Mouse (Mus musculus): ENCODE data around the gene Hes6. TPM values are rescaled to one million over a fixed set of nuclear protein-coding genes. Genes with fewer than 3 reads are reported as not detected.

Gene Hes6
- polyA plus RNA-seq, 1 experiment from 2014 or later = 127 TPM

DNA sequence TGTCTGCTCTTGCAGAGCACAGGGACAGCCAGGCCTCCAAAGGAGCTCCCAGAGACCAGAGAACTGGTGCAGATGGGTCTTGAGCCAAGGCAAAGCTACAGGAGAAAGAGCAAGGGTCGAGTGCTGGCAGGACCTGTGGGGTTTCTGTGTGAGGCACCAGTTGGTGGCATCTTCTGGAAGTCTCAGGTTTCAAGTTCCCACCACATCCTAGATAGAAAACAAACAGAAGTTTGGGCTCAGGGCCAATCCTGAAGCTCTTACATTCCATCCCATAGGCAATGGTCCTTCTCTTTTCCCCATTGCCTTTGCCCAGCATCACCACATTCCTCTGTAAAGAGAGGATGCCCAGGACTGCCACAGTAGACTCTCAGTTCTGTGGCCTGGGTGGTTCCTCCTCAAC lies 8.9 kb downstream of the Hes6 start:
- Histone ChIP-seq H3K4me2 (no peak overlapping the region), H3K36me3 (no peaks in the 10 kb centered on the region), H3K4me3 (replicated peaks) (no peak overlapping the region), H3K4me1 (replicated peaks) (no peaks in the 10 kb centered on the region), H3K27me3 (peaks cover 9% of the 10 kb centered on the region), H3K9me3 (no peaks in the 10 kb centered on the region), H3K27ac (no peak overlapping the region), H3K9ac (replicated peaks) (no peak overlapping the region)
- no peak for ATAC-seq (ENCODE audit: insufficient number of reproducible peaks, insufficient read depth, low FRiP score, low TSS enrichment, low read depth)
- WGBS = 26% methylated on average over 1 of the region's 1 CpGs

DNA sequence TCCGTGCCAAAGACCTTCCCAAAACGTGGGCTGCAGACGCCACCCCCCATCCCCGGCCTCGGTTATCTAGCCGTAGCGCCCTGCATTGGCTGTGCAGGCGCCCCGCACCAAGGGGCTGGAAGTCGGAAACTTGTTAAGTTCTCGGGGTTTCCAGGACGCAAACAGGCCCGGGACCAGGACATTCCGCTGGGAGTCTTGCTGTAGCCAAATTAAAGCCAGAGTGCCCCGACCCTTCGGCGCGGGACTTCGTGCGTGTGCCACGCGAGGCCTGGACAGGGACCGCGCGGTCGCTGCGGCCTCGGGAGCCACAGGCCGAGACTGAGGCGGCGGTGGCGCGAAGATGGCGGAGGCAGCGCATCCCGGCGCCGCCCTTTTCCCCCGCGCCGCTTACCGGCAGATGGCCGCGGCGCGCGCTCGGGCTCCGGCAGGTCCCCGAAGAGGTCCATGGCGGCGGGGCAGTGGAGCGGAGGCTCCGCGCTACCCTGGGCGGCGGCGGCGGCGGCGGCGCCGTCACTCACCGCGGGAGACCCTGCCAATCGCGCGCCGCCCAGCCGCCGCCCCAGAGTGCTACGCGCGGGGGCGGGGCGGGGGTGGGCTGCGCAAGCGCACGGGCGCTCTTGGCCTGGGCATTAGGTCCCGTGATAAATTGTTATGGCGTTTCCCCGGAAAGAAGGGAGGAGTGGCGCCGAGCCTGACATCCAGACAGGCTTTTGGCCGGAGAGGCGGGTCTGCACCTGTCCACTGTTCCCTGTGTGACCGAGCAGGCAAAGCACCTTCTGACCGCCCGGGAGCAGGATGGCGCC lies 15.4 kb downstream of the Hes6 start, which contains the start of gene Ilkap:
Gene Ilkap (minus strand): TSS at position 556 of the 803 bp plus-strand sequence.
- Histone ChIP-seq H3K4me2 (peak within 1 kb of the TSS; percentile 67), H3K9ac (replicated peaks) (peak within 1 kb of the TSS; percentile 96), H3K4me3 (replicated peaks) (peak within 1 kb of the TSS; percentile 91), H3K4me1 (replicated peaks) (peaks cover 12% of the 10 kb centered on the region), H3K36me3 (peaks cover 30% of the 10 kb centered on the region), H3K27ac (peak within 1 kb of the TSS; percentile 90), H3K9me3 (no peaks in the 10 kb centered on the region), H3K27me3 (no peaks in the 10 kb centered on the region)
- peak; percentile 96 for ATAC-seq (ENCODE audit: insufficient number of reproducible peaks, insufficient read depth, low FRiP score, low TSS enrichment, low read depth)
- under 1% methylated on average over 90 of the region's 91 CpGs for WGBS

DNA sequence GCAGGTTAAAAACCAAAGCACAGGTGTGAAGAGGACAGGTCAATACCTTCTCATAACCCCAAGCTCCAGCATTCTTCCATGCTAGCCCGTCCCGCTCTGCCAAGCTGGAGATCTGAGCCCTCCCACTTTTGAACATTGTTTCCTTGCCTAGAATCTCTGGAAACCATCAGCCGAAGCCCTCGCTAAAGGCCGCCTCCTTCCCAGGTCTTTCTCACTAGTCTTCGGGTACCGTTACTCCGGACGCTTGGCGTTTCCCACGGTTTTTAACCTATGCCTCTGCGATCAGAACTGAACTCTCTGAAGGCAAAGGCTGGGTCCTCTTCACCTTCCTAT lies 15.9 kb downstream of the Hes6 start:
- peak overlapping the region; percentile 90 for H3K27ac ChIP-seq
- H3K9ac ChIP-seq (replicated peaks) = peak overlapping the region; percentile 96
- H3K36me3 ChIP-seq = peaks cover 36% of the 10 kb centered on the region
- H3K27me3 ChIP-seq = no peaks in the 10 kb centered on the region
- WGBS = under 1% methylated on average over 12 of the region's 12 CpGs
- H3K4me2 ChIP-seq = peak overlapping the region; percentile 67
- peak overlapping the region; percentile 91 for H3K4me3 ChIP-seq (replicated peaks)
- H3K9me3 ChIP-seq = no peaks in the 10 kb centered on the region
- H3K4me1 ChIP-seq (replicated peaks) = peaks cover 12% of the 10 kb centered on the region
- ATAC-seq (ENCODE audit: insufficient number of reproducible peaks, insufficient read depth, low FRiP score, low TSS enrichment, low read depth) = no peak

DNA sequence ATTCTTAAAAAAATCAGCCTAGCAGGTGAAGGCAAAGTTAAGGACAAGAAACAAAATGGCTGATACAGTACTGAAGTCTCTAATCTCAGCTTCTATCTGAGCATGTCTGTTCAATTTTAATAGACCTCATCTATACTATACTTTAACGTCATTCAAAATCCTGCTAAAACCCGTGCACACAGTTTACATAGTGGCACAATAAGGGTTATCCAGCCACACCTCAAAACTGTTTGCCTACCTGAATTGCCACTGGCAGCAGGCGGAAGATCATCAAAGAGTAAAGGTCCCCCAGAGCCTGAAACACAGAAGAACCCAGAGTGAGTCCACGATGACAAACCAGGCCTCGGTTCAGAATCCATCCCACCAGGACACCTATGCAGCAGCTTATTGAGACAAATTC lies 23.5 kb downstream of the Hes6 start:
- Histone ChIP-seq H3K27me3 (no peaks in the 10 kb centered on the region), H3K36me3 (peaks cover 92% of the 10 kb centered on the region), H3K4me3 (replicated peaks) (no peak overlapping the region), H3K9me3 (no peaks in the 10 kb centered on the region), H3K9ac (replicated peaks) (no peak overlapping the region), H3K4me2 (no peak overlapping the region), H3K27ac (no peak overlapping the region), H3K4me1 (replicated peaks) (no peaks in the 10 kb centered on the region)
- ATAC-seq (ENCODE audit: insufficient number of reproducible peaks, insufficient read depth, low FRiP score, low TSS enrichment, low read depth) = no peak
- 97% methylated on average over 5 of the region's 5 CpGs for WGBS

DNA sequence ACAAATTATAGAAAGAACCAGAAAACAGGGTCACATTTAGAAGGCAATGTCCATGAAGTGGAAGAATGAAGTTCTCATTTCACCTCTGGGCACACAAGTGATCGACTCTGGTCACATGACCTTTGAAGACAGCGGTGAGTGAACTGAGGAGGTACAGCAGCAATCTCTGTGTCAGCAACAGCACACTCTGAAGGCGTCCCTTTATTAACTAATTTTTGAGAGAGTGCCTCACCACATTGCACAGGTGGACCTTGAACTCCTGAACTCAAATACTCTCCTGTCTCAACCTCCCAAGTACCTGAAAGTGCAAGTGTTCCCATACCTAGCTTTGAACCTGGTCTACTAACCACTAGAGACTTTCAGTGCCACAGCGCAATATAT lies 32.8 kb downstream of the Hes6 start:
- Histone ChIP-seq H3K27ac (no peak overlapping the region), H3K27me3 (no peaks in the 10 kb centered on the region), H3K4me3 (replicated peaks) (no peak overlapping the region), H3K9me3 (no peaks in the 10 kb centered on the region), H3K4me2 (no peak overlapping the region), H3K36me3 (peaks cover 94% of the 10 kb centered on the region), H3K4me1 (replicated peaks) (no peaks in the 10 kb centered on the region), H3K9ac (replicated peaks) (no peak overlapping the region)
- 89% methylated on average over 4 of the region's 4 CpGs for WGBS
- no peak for ATAC-seq (ENCODE audit: insufficient number of reproducible peaks, insufficient read depth, low FRiP score, low TSS enrichment, low read depth)

DNA sequence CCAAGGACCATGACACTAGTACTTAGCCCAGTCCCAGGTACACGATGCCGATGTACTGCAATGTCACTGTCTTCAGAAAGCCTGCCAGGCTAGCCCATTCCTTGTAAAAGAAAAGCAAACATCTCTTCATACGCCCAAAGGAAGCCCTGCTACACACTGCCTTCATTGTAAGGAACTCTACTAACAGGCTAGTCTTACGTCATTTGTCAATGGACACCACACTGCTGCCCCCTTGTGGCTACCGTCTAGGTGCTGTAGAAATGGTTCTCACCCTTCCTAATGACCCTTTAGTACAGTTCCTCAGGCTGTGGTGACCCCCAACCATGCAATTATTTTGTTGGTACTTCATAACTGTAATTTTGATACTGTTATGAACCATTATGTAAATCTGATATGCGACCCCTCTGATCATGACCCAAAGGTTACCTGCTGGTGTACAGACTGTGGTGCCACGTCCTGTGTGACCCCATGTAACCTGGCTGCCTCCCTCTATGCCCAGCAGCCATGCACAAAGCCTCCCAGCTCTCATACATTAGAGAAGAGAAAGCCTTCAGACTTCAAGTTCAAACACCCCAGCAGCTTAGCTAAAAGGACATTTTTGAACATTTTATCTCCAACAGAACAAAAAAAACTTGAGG lies 33.3 kb downstream of the Hes6 start:
- Histone ChIP-seq H3K9ac (replicated peaks) (no peak overlapping the region), H3K9me3 (no peaks in the 10 kb centered on the region), H3K4me3 (replicated peaks) (no peak overlapping the region), H3K27me3 (no peaks in the 10 kb centered on the region), H3K36me3 (peaks cover 96% of the 10 kb centered on the region), H3K27ac (no peak overlapping the region), H3K4me2 (no peak overlapping the region), H3K4me1 (replicated peaks) (no peaks in the 10 kb centered on the region)
- 69% methylated on average over 7 of the region's 7 CpGs for WGBS
- ATAC-seq (ENCODE audit: insufficient number of reproducible peaks, insufficient read depth, low FRiP score, low TSS enrichment, low read depth) = 0 out of 2 replicates have a peak, but pooled peaks have one; percentile 37

DNA sequence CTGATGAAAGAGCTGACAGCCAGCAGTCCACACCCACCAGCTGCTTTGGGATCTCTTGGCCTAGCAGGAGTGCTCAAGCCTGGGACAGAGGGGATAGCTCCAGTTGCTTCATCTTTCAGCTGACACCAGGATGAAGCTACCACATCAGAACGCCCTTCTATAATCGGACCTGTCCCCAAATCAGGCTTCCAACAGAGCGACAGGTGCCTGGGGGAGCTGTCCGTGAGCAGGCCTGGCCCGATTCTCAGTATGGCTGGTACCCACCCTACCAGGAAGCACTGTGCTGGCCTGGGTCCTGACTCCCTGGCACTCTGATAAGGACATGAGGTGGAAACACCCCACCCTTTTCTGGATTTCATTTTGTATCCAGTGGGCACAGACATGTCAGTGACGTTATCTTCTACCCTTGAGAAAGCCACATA lies 40.4 kb downstream of the Hes6 start:
- Histone ChIP-seq H3K36me3 (peaks cover 91% of the 10 kb centered on the region), H3K4me2 (no peak overlapping the region), H3K4me1 (replicated peaks) (no peaks in the 10 kb centered on the region), H3K27me3 (no peaks in the 10 kb centered on the region), H3K4me3 (replicated peaks) (no peak overlapping the region), H3K27ac (no peak overlapping the region), H3K9ac (replicated peaks) (no peak overlapping the region), H3K9me3 (no peaks in the 10 kb centered on the region)
- no peak for ATAC-seq (ENCODE audit: insufficient number of reproducible peaks, insufficient read depth, low FRiP score, low TSS enrichment, low read depth)
- 87% methylated on average over 6 of the region's 6 CpGs for WGBS

DNA sequence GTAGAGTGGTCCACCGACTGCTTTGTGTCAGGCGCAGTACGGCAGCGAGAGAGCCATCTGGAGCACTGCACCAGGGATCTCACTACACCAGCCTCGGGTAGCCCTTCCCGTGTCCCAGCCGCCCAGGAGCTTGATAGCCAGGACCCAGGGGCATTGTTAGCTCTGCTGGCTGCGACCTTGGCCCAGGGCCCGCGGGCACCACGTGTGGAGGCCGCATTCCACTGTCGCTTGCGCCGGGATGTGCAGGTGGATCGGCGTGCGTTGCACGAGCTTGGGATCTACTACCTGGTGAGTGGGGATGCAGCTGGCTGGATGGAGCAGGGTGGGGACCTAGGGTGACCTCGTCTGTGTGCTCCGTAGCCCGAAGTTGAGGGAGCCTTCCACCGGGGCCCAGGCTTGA lies 43.8 kb downstream of the Hes6 start:
- WGBS = 91% methylated on average over 23 of the region's 23 CpGs
- ATAC-seq (ENCODE audit: insufficient number of reproducible peaks, insufficient read depth, low FRiP score, low TSS enrichment, low read depth) = no peak
- no peak overlapping the region for H3K27ac ChIP-seq
- H3K36me3 ChIP-seq = peaks cover 58% of the 10 kb centered on the region
- no peak overlapping the region for H3K9ac ChIP-seq (replicated peaks)
- peaks cover 14% of the 10 kb centered on the region; the same call in 1 of the 2 replicates for H3K4me1 ChIP-seq (replicated peaks)
- H3K4me3 ChIP-seq (replicated peaks) = no peak overlapping the region
- H3K27me3 ChIP-seq = peaks cover 23% of the 10 kb centered on the region
- no peak overlapping the region for H3K4me2 ChIP-seq
- H3K9me3 ChIP-seq = no peaks in the 10 kb centered on the region

DNA sequence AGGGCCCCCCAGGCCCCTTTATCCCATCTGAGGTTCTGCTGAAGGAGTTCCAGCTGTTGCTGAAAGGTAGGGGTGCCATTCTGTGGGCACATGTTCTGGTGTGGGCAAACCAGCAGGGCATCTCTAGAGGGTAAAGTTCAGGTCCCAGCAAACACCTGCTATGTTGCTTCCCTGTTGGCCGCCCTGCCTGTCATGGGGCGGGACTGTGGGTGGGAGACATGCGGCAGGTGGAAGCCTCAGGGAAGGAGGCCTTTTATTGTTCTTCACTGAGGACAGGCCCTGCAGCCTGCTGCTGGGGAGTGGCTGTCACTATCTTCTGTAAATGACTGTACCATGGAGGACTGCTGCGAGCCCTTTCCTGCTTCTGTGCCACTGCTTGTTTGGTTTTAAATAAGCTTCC lies 44.4 kb downstream of the Hes6 start:
- H3K27ac ChIP-seq = no peak overlapping the region
- no peak overlapping the region for H3K4me3 ChIP-seq (replicated peaks)
- H3K27me3 ChIP-seq = peaks cover 23% of the 10 kb centered on the region
- no peak overlapping the region for H3K9ac ChIP-seq (replicated peaks)
- WGBS = 59% methylated on average over 4 of the region's 4 CpGs
- peaks cover 14% of the 10 kb centered on the region; the same call in 1 of the 2 replicates for H3K4me1 ChIP-seq (replicated peaks)
- peaks cover 51% of the 10 kb centered on the region for H3K36me3 ChIP-seq
- peaks cover 2% of the 10 kb centered on the region for H3K9me3 ChIP-seq
- no peak for ATAC-seq (ENCODE audit: insufficient number of reproducible peaks, insufficient read depth, low FRiP score, low TSS enrichment, low read depth)
- no peak overlapping the region for H3K4me2 ChIP-seq

DNA sequence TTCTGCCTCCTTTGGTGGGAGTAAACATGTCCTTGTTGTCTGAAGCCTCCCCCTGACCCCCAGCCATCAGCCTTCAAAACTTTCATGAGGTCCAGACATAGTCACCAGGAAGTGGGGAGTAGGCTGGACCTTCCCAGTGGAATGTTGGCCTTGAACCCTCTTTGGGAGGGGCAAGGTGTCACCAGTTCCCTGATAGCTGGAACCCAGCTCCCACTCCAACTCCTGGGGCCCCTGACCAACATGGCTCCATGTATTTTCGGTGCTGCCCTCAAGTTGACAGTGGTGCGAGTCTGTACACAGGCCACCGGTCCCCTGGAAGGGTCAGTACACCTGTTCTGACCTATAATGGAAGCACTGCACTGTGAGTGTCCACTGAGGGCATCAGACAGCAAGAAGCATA lies 46.5 kb downstream of the Hes6 start:
- peaks cover 14% of the 10 kb centered on the region; the same call in 1 of the 2 replicates for H3K4me1 ChIP-seq (replicated peaks)
- 98% methylated on average over 3 of the region's 3 CpGs for WGBS
- ATAC-seq (ENCODE audit: insufficient number of reproducible peaks, insufficient read depth, low FRiP score, low TSS enrichment, low read depth) = no peak
- no peak overlapping the region for H3K27ac ChIP-seq
- peak overlapping the region; percentile 90 for H3K4me2 ChIP-seq
- H3K9me3 ChIP-seq = peaks cover 5% of the 10 kb centered on the region
- peaks cover 30% of the 10 kb centered on the region for H3K36me3 ChIP-seq
- no peak overlapping the region for H3K4me3 ChIP-seq (replicated peaks)
- peaks cover 23% of the 10 kb centered on the region for H3K27me3 ChIP-seq
- H3K9ac ChIP-seq (replicated peaks) = no peak overlapping the region

DNA sequence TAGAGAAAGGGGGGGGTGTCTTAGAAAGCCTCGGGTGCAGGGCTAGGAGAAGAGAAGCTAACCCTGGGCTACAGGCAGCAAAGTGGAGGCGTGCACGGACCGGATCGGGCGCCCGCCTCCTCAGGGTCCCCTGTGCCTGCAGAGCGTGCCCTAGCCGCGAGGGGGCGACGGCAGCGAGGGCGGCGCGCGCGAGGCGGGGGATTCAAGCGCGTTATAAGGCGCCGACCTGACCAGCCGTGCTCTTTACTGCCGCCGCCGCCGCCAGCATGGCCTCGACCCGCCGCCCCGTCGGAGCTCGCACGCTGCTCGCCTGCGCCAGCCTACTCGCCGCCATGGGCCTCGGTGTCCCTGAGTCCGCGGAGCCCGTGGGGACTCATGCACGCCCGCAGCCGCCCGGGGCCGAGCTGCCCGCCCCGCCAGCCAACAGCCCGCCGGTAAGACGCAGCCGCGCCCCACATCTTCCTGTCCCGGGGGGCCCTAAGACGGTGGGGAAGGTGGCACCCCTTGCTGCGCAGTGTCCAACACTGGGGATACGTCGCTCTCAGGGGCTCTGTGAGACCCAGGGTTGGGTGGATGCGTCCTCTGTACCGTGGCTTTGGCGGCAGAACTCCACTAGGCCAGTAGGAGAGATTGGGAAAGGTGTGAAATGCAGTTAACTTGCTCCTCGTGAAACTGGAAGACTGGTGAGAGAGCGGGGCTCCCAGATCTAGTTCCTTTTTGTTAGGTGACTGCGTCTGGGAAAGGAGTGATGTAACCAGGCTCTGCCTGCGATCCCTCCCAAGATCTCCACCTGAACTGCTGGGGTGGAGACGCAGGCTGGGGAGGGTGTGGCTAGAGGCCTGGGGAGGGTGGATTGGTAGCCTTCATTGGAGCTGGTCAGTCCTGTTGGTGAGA lies 47.4 kb downstream of the Hes6 start, which contains the start of gene Erfe:
Gene Erfe (plus strand): TSS at position 216 of the 894 bp plus-strand sequence.
- H3K27me3 ChIP-seq = peaks cover 23% of the 10 kb centered on the region
- ATAC-seq (ENCODE audit: insufficient number of reproducible peaks, insufficient read depth, low FRiP score, low TSS enrichment, low read depth) = peak; percentile 43; the same call in 1 of the 2 replicates
- H3K9ac ChIP-seq (replicated peaks) = peak within 1 kb of the TSS; percentile 66
- peaks cover 5% of the 10 kb centered on the region for H3K9me3 ChIP-seq
- peak within 1 kb of the TSS; percentile 90 for H3K4me2 ChIP-seq
- no peak within 1 kb of the TSS for H3K27ac ChIP-seq
- H3K36me3 ChIP-seq = peaks cover 22% of the 10 kb centered on the region
- peak within 1 kb of the TSS; percentile 45 for H3K4me3 ChIP-seq (replicated peaks)
- WGBS = under 1% methylated on average over 68 of the region's 68 CpGs
- H3K4me1 ChIP-seq (replicated peaks) = peaks cover 14% of the 10 kb centered on the region; the same call in 1 of the 2 replicates
